Mouse (Mus musculus): ENCODE results near the gene Hectd2. TPM values are rescaled to one million over a fixed set of nuclear protein-coding genes. Genes with fewer than 3 reads are reported as not detected.

Hectd2 gene
- total RNA-seq, 2 experiments from 2014 or later, result 0.84 to 1.1 TPM

DNA sequence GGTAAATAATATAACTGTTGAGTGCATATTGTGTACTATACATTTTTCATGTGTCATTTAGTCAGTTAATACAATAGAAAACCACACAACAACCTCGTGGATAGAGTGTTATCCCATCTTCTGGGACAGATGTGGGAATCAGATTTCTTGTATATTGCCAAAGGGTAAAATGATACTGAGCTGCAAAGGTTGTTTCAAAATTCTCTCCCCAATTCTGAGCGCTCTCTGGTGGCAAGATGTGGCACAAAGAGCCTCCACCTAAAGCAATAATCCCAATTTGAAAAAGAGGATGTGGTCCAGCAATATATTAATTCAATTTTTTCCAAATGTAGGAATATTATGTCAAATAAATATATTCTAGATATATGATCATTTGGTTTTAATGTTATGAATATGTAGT, 5.7 kb downstream of the Hectd2 start:
- ATAC-seq (replicated peaks; ENCODE audit: low FRiP score, poor library complexity, severe bottlenecking), result no peak

DNA sequence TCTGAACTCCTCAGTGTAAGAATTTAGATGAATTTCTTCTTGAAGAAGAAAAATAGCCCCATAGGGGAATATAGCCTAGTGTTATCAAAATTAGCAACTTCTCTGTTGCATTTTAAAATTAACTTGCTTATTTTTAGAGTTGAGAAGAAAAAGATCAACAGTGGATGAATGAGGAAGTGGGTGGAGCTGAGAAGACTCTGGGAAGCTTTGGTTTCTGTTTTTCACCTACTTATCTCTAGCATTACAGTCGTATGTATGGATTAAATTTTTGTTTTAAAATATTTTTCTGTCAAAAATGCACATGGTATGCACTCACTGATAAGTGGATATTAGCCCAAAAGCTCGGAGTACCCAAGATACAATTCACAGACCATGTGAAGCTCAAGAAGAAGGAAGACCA, 6.7 kb downstream of the Hectd2 start:
- no peak for ATAC-seq (replicated peaks; ENCODE audit: low FRiP score, poor library complexity, severe bottlenecking)

DNA sequence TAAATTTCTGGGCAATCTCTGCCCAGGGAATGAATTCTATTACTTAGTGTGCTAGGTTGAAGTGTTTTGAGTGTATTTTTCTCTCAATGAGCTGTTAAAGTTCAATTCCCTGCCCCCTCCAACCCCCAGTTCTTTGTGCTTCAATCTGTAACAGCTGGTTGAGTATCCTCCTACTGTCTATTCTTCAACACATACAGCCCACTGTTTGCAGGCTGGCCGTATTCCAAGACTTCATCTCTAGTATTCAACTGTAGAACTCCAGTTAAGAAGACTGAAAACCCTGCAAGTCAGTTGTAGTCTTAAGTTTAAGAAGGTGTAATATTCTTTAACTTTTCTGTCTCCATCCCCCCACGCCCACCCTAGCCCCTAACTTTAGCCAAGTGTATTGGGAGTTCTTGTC, 10.0 kb downstream of the Hectd2 start:
- ATAC-seq (replicated peaks; ENCODE audit: low FRiP score, poor library complexity, severe bottlenecking), result no peak

DNA sequence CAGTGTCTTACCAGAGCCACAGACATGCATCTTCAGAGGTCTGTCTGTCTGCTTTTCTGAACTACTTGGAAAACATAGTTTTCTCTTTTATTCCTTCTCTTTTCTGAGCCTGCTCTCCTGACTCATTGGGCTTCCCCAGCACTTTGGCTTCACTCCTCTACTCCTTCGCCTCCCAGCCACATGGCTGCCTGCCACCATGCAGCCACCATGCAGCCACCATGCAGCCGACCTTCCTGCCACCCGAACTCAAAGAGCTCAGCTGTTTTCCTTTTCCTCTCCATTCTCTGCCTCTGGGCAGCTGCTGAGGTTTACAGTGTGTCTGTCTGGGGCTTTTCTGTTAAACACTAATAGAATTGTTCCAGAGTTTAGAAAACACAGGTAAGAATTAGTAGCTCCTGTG, 19.5 kb downstream of the Hectd2 start:
- no peak for ATAC-seq (replicated peaks; ENCODE audit: low FRiP score, poor library complexity, severe bottlenecking)

DNA sequence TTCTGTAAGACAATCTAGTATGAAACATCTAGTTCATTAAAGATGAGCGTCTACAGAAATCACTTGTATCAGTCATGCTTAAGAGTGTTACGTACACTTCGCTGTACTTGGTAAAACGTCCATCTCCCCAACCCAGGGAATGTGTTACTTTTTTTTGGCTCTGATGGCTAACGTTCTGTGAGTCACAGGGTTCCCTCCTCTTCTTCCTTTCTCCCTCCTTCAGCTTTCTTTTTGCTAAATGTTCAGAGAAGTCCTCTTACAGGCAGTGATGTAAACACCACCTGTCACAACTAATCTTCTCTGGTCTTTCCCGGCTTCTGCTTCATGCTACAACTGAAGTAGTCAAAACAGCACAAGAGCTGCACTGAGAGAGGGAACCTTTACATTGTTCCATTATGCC, 20.7 kb downstream of the Hectd2 start:
- ATAC-seq (replicated peaks; ENCODE audit: low FRiP score, poor library complexity, severe bottlenecking), result no peak

DNA sequence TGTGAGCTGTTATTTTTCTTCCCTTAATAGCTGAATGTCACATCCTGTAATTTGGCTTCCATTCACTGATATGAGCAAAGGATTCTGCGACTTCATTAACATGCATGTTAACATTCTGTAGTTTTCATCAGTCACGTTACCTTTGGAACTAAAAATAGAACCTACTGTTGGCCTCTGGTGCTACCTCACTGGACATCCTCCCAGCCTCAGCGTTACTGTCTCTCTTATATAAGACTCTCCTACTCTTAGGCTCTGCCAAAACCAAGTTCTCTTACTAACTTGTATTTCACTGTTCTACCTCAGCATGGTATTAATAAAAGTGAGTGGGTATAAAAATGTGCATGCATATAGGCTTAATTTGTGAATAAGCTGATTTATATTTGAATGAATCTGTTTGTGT, 26.4 kb downstream of the Hectd2 start:
- ATAC-seq (replicated peaks; ENCODE audit: low FRiP score, poor library complexity, severe bottlenecking), result no peak

DNA sequence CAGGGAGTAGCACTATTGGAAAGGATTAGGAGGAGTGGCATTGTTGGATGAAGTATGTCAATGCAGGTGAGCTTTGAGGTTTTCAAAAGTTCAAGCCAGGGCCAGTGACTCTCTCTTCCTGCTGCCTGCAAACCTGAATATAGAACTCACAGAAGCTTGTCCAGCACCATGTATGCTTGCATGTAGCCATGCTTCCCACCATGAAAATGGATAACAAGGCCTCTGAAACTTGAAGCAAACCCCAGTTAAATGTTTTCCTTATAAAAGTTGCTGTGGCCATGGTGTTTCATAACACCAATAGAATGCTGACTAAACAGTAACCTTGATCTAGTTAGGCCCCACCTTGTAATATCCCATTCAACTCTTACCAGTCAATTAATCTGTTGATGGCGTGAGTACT, 27.7 kb downstream of the Hectd2 start:
- no peak for ATAC-seq (replicated peaks; ENCODE audit: low FRiP score, poor library complexity, severe bottlenecking)

DNA sequence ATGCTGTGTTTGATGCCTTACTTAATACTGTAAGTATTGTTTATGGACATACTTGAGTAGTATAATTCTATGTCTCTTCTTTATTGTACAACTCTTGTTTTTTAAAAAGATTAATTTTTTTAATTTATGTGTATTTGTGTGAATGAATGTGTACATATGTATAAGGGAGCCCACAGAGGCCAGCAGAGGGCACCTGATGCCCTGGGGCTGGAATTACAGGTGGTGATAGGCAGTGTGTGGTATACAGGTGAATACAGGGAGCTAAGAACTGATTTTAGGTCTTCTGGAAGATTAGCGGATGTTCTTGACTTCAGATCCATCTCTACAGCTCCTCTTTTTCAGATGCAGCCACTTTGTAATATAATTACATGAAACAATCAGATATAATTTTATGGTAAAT, 31.1 kb downstream of the Hectd2 start:
- ATAC-seq (replicated peaks; ENCODE audit: low FRiP score, poor library complexity, severe bottlenecking), result no peak

DNA sequence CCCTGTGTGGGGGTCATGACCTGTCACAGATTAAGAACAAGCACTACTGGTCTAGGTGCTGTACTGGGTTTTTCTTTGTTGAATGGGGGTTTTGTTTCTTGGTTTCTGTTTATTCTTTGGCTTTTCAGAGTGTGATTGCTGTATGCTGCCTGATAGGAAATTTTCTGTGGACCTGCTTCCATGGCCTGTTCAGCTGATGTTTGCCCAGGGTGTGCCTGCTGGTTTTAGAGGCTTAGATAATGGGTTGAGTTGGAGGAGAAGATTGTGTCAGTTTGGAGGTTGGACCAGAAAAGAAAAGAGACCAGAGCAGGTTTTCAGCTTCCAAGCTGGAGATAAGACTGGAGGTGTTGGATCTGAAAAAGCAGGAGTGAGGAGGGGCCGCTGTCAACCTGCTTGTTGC, 40.0 kb downstream of the Hectd2 start:
- no peak for ATAC-seq (replicated peaks; ENCODE audit: low FRiP score, poor library complexity, severe bottlenecking)

DNA sequence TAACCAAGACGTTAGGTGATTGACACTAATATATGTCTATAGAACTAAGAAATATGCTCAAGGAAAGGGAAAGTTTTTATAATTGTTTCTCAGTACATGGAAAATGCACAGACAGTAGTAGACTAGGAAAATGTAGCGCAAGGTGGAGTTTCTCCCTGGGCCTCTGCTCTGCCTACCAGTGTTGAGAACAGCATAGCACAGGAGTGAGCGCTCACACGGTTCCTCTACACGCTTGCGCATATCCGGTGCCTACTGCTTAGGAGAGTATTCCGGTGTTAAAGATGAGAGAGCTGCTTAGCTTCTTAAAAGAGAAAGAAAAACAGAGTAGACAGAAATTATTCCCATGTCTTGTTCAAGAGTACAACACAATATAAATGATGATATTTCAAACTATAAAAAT, 47.4 kb downstream of the Hectd2 start:
- no peak for ATAC-seq (replicated peaks; ENCODE audit: low FRiP score, poor library complexity, severe bottlenecking)

DNA sequence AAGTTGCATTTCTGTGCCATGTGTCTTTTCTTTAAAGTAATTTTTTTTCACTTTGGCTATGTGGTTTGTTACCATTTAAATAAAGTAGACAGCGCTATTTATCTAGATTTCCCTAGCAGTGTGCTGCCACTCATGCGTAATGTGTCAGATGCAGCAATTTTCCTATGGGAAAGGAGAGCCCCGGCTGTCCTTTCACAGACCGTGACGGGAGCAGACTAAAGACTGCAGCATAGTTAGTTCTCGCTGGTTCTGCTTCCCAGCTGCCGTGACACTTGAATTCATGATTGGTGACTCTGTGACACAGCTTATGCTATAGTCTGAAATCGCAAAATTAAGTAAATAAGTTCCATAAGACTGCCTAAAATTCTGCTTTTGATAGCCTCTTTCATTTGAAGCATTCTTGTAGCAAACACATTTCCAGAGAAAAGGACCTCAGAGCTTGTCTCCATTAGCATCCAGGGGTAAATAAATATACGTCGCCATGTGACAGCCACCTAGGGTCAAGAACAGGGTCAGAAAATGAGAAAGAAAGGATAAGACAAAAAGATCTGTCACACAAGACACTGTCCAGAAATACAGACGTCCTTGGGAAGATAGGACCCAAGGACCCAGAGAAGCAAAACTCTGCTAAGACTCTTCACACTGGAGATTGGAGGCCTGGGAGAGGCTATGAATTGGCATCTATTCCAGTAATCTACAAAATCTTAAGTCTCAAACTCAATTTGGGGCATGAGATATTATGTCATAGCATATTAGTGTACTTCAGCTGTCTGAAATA, 48.3 kb downstream of the Hectd2 start:
- ATAC-seq (replicated peaks; ENCODE audit: low FRiP score, poor library complexity, severe bottlenecking), result no peak

DNA sequence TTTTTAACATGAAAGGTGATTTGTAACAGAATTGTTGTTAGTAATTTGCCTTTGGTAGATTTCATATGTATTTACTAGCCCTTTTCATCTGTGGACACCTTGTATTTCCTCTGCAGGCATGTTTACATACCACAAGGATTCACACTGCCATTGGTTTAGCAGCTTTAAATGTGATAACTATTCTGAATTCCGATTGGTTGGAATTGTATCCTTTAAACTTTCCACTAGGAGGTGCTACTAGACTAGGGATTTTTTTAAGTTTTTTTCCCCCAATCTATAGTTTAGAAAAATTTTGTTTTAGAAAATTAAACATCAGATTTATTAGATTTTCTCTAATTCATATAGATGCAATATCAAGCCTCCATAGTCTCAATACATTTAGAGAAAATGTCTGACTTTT, 51.8 kb downstream of the Hectd2 start:
- no peak for ATAC-seq (replicated peaks; ENCODE audit: low FRiP score, poor library complexity, severe bottlenecking)

DNA sequence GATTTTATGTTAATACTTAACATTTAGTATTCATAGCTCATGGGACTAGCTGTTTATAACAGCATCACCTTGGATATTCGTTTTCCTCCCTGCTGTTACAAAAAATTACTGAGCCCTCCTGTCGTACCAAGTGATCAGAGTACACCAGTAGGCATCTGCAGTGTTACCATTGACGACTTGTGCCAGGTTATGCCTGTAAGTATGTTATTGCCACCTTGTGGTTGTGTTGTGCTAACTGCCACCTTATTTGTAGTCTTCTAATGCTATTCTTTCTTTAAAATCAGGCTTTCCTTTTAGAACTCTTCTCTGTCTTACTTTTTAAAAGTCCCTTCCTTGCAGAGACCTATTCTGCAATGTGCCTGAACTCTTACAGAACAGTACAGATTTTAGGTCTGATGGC, 54.8 kb downstream of the Hectd2 start:
- no peak for ATAC-seq (replicated peaks; ENCODE audit: low FRiP score, poor library complexity, severe bottlenecking)

DNA sequence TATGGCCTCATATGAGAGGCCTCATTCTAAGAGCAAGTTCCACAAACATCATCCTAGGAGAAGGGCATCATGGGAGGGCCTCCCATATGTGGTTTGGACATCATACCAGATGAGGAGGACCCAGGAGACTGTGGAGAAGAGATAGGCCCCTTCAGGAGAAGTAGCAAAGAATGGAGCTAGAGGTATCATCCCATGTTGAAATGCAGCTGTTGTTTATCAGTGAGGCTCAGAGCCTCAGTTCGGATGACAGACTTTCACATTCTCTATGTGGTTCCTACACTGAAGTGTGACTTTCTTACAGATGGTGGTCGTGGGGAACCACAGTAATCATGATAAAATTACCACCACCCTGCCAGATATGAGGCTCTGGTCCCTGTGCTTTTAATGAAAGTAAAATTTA, 55.9 kb downstream of the Hectd2 start:
- no peak for ATAC-seq (replicated peaks; ENCODE audit: low FRiP score, poor library complexity, severe bottlenecking)

DNA sequence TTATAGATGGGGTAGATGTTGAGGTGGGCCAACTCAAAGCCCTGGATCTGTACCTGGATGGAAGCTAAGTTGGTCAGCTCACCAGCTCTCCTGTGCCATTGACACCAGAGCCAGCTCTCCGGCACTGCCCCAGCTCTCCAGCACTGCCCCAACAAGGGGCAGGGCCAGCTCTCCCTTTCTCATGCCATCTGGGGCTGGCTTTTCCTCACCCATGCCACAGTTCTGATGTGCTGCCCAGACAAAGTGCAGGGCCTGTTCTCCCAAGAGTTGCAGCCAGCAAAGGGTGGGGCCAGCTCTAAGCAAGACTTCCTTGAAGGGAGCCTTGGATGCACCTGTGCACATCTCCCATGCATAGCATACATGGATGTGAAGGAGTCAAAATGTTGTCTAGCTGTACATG, 71.5 kb downstream of the Hectd2 start:
- ATAC-seq (replicated peaks; ENCODE audit: low FRiP score, poor library complexity, severe bottlenecking), result no peak

DNA sequence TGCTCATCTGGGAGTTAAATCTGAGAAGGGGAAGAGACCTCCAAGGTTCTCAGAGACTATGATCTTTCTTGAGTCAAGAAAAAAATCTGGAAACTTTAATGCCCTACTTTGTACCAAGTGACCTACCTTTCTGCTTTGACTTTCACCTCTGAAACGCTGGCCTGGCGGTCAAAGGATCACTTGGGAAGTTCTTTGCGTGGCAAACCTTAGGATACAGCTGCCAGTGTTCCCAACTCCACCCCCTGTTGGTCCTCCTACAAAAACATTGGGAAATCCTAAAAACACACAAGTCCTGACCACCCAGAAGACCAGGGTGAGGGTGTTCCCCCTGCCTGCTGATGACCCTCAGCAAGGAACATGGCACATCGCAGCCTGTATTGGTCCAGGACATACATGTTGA, 72.4 kb downstream of the Hectd2 start:
- ATAC-seq (replicated peaks; ENCODE audit: low FRiP score, poor library complexity, severe bottlenecking), result no peak

DNA sequence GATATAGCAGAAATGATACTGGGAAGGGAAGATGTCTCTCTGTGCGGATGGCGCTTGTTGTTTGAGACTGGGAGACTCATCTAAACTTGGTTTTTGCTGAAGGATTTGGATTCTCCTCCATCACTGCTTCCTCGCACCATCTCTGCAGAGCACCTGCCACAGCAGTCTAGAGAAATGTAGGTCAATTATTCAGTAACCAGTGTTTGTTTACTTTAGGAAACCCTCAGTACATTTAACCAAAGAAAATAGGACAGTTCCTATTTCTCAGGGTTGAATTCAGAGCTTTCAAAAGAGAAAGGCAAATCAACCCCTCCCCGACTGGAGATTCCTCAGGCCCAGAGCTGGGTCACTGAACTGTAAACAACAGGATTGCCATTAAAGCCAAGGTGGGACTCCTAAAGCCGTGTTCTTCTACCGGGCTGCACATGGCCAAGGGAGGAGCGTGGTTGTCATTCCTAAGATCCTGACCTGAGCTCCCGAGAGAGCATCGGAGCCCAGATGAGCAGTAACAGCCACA, 75.0 kb downstream of the Hectd2 start:
- no peak for ATAC-seq (replicated peaks; ENCODE audit: low FRiP score, poor library complexity, severe bottlenecking)

DNA sequence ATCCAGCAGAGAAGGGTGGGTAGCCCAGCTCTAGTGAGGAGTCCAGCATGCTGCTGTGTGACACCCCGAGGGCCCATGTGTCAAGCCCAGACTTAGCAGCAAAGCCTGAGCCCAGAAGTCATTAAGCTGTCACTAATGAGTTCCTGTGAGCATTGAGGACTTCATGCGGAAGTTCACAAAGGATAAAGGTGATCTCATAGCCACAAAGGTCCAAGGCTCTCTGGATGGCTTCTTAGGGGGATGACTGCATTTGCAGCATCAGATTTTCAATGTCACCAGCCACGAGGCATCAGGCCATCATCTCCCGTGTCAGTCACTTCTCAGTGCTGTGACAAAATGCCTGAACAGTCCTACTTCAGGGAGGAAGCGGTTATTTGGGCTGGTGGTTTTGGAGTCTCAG, 75.9 kb downstream of the Hectd2 start:
- ATAC-seq (replicated peaks; ENCODE audit: low FRiP score, poor library complexity, severe bottlenecking), result no peak

DNA sequence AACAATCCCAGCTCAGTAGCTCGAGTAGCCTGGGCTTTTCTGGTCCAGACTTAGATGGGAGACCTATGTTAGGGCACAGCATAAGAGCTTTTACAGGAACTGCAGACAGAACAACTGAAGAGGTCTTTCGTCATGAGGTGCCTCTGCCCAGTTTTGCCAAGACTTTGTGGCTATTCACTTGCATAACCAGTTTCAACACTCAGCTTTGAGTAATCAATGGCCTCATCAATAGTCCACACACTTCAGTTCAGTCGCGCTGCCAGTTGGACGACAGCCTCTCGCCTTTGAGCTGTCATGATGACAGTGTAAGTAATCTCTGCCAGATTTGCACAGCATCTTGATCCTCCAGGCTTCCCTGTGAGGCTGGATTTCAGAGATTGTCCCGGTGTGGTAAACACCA, 80.3 kb downstream of the Hectd2 start:
- ATAC-seq (replicated peaks; ENCODE audit: low FRiP score, poor library complexity, severe bottlenecking), result no peak

DNA sequence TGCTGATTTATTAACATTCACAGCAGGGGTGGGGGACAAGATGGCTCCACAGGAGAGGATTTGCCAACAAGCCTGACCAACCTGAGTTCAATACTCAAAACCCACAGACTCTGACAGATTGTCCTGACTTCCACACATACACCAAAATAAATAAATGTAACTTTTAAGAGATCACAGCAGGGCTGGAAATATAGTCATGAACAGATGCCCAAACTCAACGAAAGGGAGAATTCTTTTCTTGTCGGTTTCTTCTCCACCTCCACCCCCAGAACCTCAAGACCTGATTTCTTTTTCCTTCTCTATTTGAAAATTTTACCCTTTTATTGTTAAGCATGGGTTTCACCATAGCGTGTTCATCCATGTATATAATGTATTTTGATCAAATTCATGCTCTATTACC, 82.8 kb downstream of the Hectd2 start:
- no peak for ATAC-seq (replicated peaks; ENCODE audit: low FRiP score, poor library complexity, severe bottlenecking)

DNA sequence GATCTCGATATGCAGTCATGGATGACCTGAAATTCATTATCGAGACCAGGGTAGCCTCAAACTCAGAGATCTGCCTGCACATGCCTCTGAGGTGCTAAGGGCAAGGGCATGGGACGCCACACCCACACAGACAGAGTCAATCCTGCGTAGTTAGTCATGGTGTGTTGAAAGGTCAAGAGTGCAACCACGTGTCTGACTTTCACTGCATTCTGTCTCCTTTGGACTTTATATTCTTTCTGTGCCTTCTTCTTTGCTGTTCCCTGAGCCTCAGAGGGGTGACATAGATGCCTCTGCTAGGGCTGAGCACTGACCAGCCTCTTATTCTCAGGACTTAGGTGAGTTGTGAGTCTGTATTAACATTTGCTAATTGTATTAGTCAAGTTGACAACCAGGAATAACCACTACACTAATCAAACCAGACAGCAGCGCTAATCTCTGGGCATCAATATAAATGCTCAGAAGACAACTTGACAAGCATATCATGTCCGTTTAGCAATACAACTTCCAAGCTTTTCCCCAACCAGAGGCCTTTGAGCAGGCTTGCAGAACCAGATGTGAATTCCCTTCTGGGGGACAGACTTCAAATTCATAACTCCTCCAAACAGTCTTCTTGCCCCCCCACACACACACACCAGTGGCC, 83.6 kb downstream of the Hectd2 start:
- ATAC-seq (replicated peaks; ENCODE audit: low FRiP score, poor library complexity, severe bottlenecking), result no peak

DNA sequence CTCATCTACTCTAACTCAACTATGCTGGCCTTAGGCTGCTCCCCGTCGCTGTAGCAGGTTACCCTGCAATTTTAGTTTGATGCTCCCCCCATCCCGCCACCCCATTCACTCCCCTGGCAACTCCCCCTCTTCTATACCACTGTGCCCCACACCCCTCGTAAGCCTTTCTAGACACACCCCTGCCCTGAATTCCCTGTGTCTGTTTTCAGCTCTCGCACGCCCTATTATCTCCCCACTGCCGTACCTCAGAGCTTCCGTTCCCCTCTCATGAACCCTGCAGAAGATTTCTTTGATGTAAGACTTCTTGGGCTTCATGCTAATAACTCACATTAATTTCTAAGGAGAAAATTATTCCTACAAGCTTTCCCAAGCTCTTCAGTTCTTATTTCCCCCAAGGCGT, 84.6 kb downstream of the Hectd2 start:
- ATAC-seq (replicated peaks; ENCODE audit: low FRiP score, poor library complexity, severe bottlenecking), result no peak

Measured in erythroid progenitor cell, adult 5-6 weeks (primary cell).